Mouse (Mus musculus) heart, embryonic 15.5 days (tissue): ENCODE results near the gene Acot9. TPM values are rescaled to one million over a fixed set of nuclear protein-coding genes. Genes with fewer than 3 reads are reported as not detected.

ENCODE experiments used
- ATAC-seq: fragments of 200-750 bp; cut with Nextera tagmentation; replicated peaks from 2 replicates; pipeline ENCODE4 v1.8.0; 2017; ENCODE audit warnings: low read depth, moderate TSS enrichment; ENCODE audit not compliant: insufficient number of reproducible peaks, insufficient read depth, low FRiP score
- H3K27ac ChIP-seq: fragments of 300-500 bp; sonication (generic); 2 replicates; pipeline ENCODE4 v1.5.1; 2015; ENCODE audit warnings: mild to moderate bottlenecking, inconsistent platforms
- H3K27me3 ChIP-seq: fragments of 300-500 bp; sonication (generic); 2 replicates; pipeline ENCODE4 v1.6.1; 2015; ENCODE audit warnings: inconsistent platforms
- H3K36me3 ChIP-seq: fragments of 300-500 bp; sonication (generic); 2 replicates; pipeline ENCODE4 v1.6.1; 2015; ENCODE audit warnings: mild to moderate bottlenecking, inconsistent platforms
- H3K4me1 ChIP-seq: fragments of 300-500 bp; sonication (generic); replicated peaks from 2 replicates; pipeline ENCODE4 v1.6.1; 2015; ENCODE audit warnings: inconsistent platforms
- H3K4me2 ChIP-seq: fragments of 300-500 bp; sonication (generic); 2 replicates; pipeline ENCODE4 v1.6.1; 2015; ENCODE audit warnings: inconsistent platforms, mild to moderate bottlenecking, moderate library complexity
- H3K4me3 ChIP-seq: fragments of 300-500 bp; sonication (generic); 2 replicates; pipeline ENCODE4 v1.5.1; 2015; ENCODE audit warnings: mild to moderate bottlenecking, inconsistent platforms
- H3K9ac ChIP-seq: fragments of 300-500 bp; sonication (generic); 2 replicates; pipeline ENCODE4 v1.6.1; 2015; ENCODE audit warnings: mild to moderate bottlenecking, inconsistent platforms
- H3K9me3 ChIP-seq: fragments of 300-500 bp; sonication (generic); replicated peaks from 2 replicates; pipeline ENCODE4 v1.6.1; 2016; ENCODE audit warnings: inconsistent platforms
- WGBS: fragments of 180-500 bp; shearing (Covaris S2); methylation state at CpG from one replicate; pipeline ENCODE4 v1.1.7; 2015; ENCODE audit warnings: mixed read lengths; 5-methylcytosine and 5-hydroxymethylcytosine counted together
- polyA plus RNA-seq: library from polyadenylated mRNA; unstranded; fragments of >200 nt; fragmentation: Nextera tagmentation; extraction: Ambion mirVana; gene quantifications from 2 replicates; pipeline ENCODE4 v1.2.1, GENCODE M21; 2015

The Acot9 gene
- polyA plus RNA-seq, 1 experiment from 2014 or later = 40.9 TPM

- H3K4me1 ChIP-seq = no peaks in the 10 kb centered on the region
- H3K9ac ChIP-seq = peak overlapping the region; percentile 68
- H3K27ac ChIP-seq = peak overlapping the region; percentile 89
- peak overlapping the region; percentile 60 for H3K4me2 ChIP-seq
- WGBS = 10% methylated on average over 7 of the region's 7 CpGs
- peak overlapping the region; percentile 66 for H3K4me3 ChIP-seq
- no peaks in the 10 kb centered on the region for H3K36me3 ChIP-seq
- no peak for ATAC-seq
- H3K9me3 ChIP-seq = no peaks in the 10 kb centered on the region
- H3K27me3 ChIP-seq = no peaks in the 10 kb centered on the region
Observed at GRCm38 (mm10) chrX:155337567-155337904, 75.3 kb downstream of the Acot9 start.

- Histone ChIP-seq H3K4me1 (no peaks in the 10 kb centered on the region), H3K9ac (peak overlapping the region; percentile 68), H3K27me3 (no peaks in the 10 kb centered on the region), H3K36me3 (no peaks in the 10 kb centered on the region), H3K4me2 (peak overlapping the region; percentile 60), H3K27ac (peak overlapping the region; percentile 89), H3K4me3 (peak overlapping the region; percentile 66), H3K9me3 (no peaks in the 10 kb centered on the region)
- peak; percentile 96 for ATAC-seq
- 16% methylated on average over 49 of the region's 49 CpGs for WGBS
Observed at GRCm38 (mm10) chrX:155337905-155338721, 75.9 kb downstream of the Acot9 start.

GRCm38 (mm10) chrX:155340654-155341053, 78.4 kb downstream of the Acot9 start, which contains the start of gene Prdx4:
Gene Prdx4 (minus strand): TSS chrX:155340754.
- Histone ChIP-seq H3K4me3 (no peak within 1 kb of the TSS), H3K9ac (no peak within 1 kb of the TSS), H3K36me3 (no peaks in the 10 kb centered on the region), H3K4me2 (no peak within 1 kb of the TSS), H3K27ac (no peak within 1 kb of the TSS), H3K4me1 (no peaks in the 10 kb centered on the region), H3K27me3 (no peaks in the 10 kb centered on the region), H3K9me3 (no peaks in the 10 kb centered on the region)
- ATAC-seq = no peak

DNA sequence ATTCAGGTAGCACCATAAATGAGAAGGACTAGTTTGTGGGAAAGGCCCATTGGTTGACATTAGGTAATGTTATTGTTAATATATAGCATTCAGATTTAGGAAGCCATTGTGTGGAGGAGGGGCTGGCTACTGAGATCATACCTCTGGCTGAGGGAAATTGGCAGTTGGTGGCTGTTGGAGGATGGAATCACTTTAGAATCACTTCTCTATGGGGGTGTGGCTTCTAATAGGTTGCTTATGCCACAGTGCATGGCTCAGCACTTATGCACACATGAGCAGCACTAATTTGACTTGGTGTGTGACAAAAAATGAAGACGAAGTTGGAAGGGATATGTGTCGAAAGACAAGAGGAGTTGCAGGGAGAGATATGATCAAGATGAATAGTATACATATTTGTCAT, 84.0 kb downstream of the Acot9 start:
- Histone ChIP-seq H3K9me3 (no peaks in the 10 kb centered on the region), H3K4me2 (no peak overlapping the region), H3K36me3 (no peaks in the 10 kb centered on the region), H3K27ac (no peak overlapping the region), H3K4me3 (no peak overlapping the region), H3K27me3 (no peaks in the 10 kb centered on the region), H3K4me1 (no peaks in the 10 kb centered on the region), H3K9ac (no peak overlapping the region)
- WGBS = 72% methylated on average over 2 of the region's 2 CpGs
- no peak for ATAC-seq

Other genes starting within 250 kb of the Acot9 start
- gene Magea5, start 199.3 kb upstream of the Acot9 start, polyA plus RNA-seq = not detected in 2 replicates
- gene Magea1, start 172.7 kb upstream of the Acot9 start, polyA plus RNA-seq = not detected in 2 replicates
- gene Magea2, start 168.8 kb upstream of the Acot9 start, polyA plus RNA-seq = not detected in 2 replicates
- not detected in 2 replicates for gene Cldn34b2, start 134.0 kb upstream of the Acot9 start, polyA plus RNA-seq
- gene Sat1, start 46.0 kb upstream of the Acot9 start, polyA plus RNA-seq = 115 and 121 TPM in 2 replicates
- 227 and 248 TPM in 2 replicates for gene Prdx4, start 78.3 kb downstream of the Acot9 start, polyA plus RNA-seq